Mouse (Mus musculus) MN1 (cell line): ENCODE measurements around the gene Sumf1.

Experiments
- DNase-seq: peaks from one replicate; pipeline ENCODE4 v3.0.0-alpha.2; 2016; ENCODE audit warnings: low spot score

Gene Sumf1

DNA sequence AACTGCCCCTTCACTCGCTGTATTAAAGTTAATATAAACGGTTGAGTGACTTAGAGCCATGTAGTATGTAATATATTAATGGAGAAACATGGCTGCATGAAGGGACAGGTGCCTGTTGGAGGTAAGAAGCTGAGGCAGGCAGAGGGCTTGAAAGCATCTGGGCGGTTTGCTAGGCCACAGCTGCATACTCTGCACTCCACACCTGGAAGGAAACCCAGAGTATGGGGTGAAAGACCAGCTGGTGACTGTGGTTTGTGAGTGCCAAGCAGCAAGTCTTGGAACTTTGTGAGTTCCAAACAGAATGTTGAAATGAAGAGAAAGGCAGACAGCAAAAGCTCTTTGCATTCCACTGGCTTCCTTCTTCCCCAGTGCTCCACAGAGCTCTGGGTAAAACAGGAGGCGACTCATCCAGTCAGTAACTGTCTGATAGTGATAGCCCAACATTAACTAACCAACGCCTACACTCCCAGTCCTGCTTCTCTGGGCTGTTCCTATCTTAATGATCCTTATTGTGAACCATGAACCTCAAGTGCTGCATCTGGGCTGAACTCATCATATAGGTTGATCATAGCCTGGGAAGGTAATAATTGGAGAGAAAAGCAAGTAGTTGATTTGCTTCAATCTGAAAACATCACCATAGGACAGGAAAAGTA is 21.7 kb upstream of the Sumf1 start:
- no peak for DNase-seq

- no peak for DNase-seq
Observed at GRCm38 (mm10) chr6:108206145-108206544, 20.8 kb upstream of the Sumf1 start.

DNA sequence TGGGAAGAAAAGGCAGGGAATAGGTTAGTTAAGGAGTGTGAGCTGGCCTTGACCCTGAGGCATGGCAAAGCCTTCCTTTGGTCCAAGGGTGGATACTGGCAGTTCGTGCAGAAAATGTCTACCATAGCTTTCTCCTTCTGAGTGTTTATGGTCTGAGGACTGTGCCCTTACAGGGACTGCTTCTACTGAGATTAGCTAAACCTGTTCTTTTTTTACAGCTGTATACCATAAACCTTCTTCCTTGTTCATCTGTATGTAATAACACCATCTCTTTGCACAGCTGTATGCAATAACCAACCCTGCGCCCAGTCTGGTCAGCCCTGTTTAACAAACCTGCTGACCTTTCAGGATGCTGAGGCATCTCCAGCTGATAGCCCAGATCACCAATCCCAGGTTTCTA is 18.9 kb upstream of the Sumf1 start:
- no peak for DNase-seq

DNA sequence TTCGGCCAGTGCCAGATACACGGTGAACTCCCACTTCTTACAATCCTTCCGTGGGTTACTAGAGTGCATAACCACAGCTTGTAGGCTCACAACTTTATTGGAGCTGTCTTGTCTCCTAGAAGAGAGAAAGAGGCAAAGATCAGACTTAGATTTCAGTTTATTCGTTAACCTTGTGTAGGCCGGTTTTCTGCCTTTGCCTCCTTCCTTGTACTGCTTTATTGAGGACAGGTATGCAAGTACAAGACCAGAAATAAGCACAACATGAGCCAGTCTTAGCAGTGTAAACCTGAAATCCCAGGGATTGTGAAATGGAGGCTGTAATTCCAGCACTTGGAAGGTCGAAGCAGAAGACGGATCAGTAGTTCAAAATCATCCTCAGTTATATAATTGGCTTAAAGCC is 12.9 kb upstream of the Sumf1 start:
- no peak for DNase-seq

- DNase-seq = no peak
Observed at GRCm38 (mm10) chr6:108197117-108197516, 11.7 kb upstream of the Sumf1 start.

DNA sequence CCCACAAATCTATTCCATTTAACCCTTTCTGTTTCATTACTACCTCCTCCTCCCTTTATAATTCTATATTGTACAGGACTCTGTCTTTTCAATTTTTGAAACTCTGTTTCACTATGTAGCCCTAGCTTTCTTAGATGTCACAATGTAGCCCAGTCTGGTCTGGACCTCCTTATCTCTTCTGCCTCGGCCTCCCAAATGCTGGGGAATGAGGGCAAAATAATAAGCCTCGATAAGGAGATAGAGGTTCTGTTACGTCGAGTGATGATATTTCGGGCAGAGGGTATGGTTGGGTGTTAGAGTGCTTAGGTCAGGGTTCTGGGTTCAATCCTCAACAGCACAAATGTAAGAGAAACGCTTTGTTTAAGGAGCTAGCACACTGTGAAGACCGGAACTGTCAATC is 11.3 kb upstream of the Sumf1 start:
- no peak for DNase-seq

- DNase-seq = no peak
Observed at GRCm38 (mm10) chr6:108192632-108193031, 7.2 kb upstream of the Sumf1 start.

GRCm38 (mm10) chr6:108190690-108191089 is 5.3 kb upstream of the Sumf1 start:
- no peak for DNase-seq

DNA sequence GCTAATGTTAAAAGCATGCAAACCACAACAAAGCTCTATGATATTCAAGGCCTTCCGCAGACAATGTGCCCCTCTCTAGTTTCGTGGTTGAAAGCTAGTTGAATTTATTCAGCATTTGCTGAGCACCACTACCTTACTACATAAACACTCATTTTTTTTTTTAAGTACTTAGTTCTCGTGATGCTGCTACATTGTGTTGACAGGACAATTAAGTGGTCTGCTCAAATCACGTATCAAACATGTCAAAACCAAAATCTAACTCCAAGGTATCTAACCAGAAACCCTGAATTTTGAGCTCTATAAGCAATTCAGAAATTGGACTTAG is 265 bp upstream of the Sumf1 start:
- no peak for DNase-seq

- no peak for DNase-seq
Observed at GRCm38 (mm10) chr6:108179087-108179486, 6.3 kb downstream of the Sumf1 start.

- no peak for DNase-seq
Observed at GRCm38 (mm10) chr6:108174181-108174580, 11.2 kb downstream of the Sumf1 start.

DNA sequence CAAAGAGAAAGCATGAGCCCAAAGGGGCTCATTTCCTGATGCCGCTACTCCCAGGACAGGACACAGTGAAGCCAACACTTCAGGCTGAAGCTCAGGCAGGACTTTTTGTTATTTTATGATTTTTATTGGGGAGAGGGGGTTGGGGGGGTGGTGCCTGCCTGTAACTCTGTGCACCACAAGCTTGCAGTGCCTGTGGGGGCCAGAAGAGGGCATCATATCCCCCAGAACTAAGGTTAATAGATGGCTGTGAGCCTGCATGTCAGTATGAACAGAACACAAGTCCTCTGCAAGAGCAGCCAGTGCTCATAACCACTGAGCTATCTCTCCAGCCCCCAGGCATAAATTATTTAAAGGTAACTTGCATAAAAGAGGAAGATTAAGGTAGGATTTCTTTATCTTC is 13.2 kb downstream of the Sumf1 start:
- no peak for DNase-seq

- no peak for DNase-seq
Observed at GRCm38 (mm10) chr6:108169466-108169865, 15.9 kb downstream of the Sumf1 start.

DNA sequence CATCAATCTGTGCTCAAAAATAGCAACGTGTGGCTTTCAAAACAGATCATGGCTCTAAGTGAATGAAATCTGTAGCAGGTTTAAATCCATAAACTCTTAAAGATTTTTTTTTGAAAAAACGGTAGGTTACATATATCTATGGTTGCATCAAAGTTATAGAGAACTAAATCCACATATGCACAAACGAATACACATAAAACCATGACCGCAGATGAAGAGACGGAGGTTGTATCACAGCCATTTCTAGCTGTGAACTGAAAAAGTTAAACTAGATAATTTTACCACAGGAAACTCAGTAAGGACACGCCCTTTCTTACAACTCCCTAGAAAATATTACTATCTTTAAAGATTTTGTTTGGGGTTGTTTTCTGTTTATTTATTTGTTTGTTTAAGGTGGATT is 16.7 kb downstream of the Sumf1 start:
- DNase-seq = no peak

GRCm38 (mm10) chr6:108167946-108168680 is 17.3 kb downstream of the Sumf1 start:
- DNase-seq = no peak

DNA sequence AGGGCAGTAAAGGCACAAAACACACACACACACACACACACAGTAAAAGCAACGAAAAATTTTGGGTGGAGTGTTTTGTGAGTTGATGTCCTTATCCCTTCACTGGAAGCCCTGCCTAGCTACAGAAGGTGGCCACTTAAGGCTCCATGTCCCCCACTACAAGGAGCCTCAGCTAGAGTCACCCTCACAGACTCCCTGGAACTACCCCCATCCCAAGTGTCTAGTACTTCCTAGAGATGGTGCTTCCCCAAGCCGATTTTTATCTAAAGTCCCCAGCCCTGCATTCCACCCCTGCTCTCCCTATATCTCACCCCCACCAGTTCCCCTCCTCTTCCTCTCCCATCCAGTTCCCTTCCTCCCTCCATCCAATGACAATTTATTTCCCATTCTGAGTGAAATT is 19.8 kb downstream of the Sumf1 start:
- no peak for DNase-seq

- no peak for DNase-seq
Observed at GRCm38 (mm10) chr6:108164935-108165334, 20.4 kb downstream of the Sumf1 start.

DNA sequence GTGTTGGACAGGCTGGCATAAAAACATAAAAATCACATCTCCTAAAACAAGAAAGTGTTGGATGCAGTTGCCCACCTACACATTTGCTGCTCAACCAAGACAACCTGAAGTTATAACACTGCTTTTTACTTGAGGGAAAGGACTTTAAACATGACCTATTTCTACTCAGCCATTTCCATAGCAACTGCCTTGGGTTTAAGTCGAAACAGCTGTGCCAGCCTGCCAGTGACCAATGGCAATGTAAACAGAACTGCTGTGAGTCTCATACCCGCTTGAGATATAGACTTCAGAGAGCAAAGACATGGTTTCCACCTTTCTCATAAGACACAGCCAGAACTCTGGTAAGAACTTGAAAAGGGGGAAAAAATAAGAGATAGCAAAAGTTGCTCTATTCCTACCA is 24.8 kb downstream of the Sumf1 start:
- DNase-seq = no peak

GRCm38 (mm10) chr6:108156881-108157280 is 28.5 kb downstream of the Sumf1 start:
- DNase-seq = no peak

DNA sequence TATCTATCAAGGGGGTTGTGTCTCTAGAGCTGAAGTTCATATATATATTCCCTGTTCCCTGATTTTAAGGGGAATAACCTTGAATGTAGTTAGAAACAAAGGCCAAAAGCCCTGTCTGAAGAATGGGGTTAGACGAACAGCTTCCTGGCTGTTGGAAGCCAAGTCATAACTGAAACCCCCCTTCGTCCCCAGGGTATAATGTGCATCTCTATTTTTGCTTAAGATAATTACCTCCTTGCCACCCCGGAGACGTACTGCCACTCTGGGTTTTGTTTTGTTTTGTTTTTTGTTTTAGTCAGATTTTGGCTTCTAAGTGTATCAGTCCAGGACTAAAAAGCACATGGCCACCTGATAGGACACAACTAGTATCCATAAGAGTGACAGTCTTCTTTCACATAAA is 31.1 kb downstream of the Sumf1 start:
- no peak for DNase-seq

- no peak for DNase-seq
Observed at GRCm38 (mm10) chr6:108152661-108153269, 32.6 kb downstream of the Sumf1 start.

- DNase-seq = no peak
Observed at GRCm38 (mm10) chr6:108152081-108152480, 33.3 kb downstream of the Sumf1 start.

DNA sequence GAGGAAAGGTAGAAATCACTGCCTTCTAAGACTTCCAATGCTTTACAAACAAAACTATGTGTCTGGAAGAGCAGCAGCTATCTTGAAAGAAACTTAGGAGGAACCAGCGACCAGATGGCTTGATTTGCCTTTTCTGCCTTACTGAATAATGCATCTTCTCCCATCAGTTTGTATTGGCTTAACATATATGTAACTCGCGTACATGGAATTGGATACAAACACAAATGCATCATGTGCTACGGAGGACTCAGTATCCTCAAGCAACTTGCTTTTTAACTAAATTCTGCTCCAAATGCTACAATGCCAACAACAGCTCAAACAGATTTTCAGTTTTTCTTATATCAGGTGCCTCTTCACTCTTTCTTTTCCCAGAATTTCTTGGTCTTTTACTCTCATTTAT is 36.1 kb downstream of the Sumf1 start:
- DNase-seq = no peak

DNA sequence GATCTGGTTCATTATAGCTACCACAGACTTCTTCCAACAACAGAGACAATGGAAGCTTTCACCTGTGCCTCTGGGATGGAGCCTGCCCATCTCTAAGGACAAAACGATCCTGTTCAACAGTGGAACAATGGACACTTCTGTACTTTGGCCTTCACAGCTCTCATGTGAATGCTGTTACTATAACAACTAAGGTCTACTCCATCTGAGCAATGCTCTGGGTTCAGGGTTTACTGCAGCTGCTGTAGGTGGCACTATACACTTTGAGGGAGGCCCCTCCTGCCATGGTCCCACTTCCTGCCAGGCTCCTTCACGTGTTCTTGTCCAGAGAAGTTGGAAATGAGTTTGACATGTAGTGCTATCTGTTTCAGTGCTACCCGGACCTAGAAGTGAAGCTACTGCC is 36.9 kb downstream of the Sumf1 start:
- no peak for DNase-seq
